Mouse (Mus musculus) brain, embryonic 14.5 days (tissue): ENCODE measurements around the gene Lca5.

Experiments
- CTCF ChIP-seq: fragments of 200-500 bp; IDR thresholded peaks from 2 replicates; pipeline ENCODE4 v1.5.1; 2012; ENCODE audit warnings: inconsistent platforms, mild to moderate bottlenecking, moderate library complexity, borderline replicate concordance; ENCODE audit not compliant: insufficient read depth, insufficient read length; ENCODE audit errors: extremely low read depth
- POLR2A ChIP-seq: fragments of 200-500 bp; IDR thresholded peaks from 2 replicates; pipeline ENCODE4 v1.6.1; 2012; ENCODE audit warnings: mild to moderate bottlenecking, inconsistent platforms, borderline replicate concordance; ENCODE audit not compliant: poor library complexity, insufficient read depth, insufficient read length, severe bottlenecking; ENCODE audit errors: extremely low read depth

DNA sequence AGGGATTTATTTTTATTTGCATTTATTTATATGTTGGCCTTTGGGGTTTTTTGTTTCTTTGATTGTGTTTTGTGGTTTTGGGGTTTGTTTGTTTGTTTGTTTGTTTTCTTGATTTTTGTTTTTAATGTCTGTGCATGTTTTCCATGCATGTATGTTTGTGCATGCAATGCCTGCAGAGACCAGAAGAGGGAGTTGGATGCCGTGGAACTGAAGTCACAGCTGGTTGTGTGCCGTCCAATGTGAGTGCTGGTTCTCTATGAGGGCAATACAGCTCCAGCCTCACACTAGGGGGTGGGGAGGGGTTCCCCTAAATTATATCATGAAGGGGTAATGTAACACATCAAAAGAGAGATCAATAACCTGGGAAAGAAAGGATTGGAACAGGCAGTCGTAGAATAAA is 58.2 kb downstream of the Lca5 start:
- TF ChIP-seq CTCF = peak; percentile 56; the same call in 1 of the 2 replicates
- TF ChIP-seq POLR2A = no peak
